In genomic region chr4:63557124-63558059, GRCm38 (mm10) we compare ENCODE assay signal across 9 mouse cellular contexts. TPM values are rescaled to one million over a fixed set of nuclear protein-coding genes. Genes with fewer than 3 reads are reported as not detected.
DNase-seq lines count a peak whose midpoint lies in the region; ATAC-seq and TF ChIP-seq lines count a peak whose summit lies in the region.
"Had no signal": no experiment of that assay in that cellular context is flagged by ENCODE, and none has a peak within 500 bp of the region (broad histone marks: within the 10 kb centered on the region; RNA-seq: fewer than 3 reads in every experiment).

No protein-coding gene starts in this region.

- H3K27ac ChIP-seq in bone marrow macrophage, adult 2 months (ENCODE audit: insufficient read depth, low read depth, low read length), result peak overlapping the region; percentile 96
- H3K27ac ChIP-seq in hindbrain, embryonic 15.5 days (replicated peaks), result no peak overlapping the region
- H3K27ac ChIP-seq in liver, embryonic 12.5 days, result peak overlapping the region; percentile 73; the same call in 1 of the 2 replicates
- no peak overlapping the region for H3K27ac ChIP-seq in stomach, embryonic 14.5 days (ENCODE audit: low read length)

- H3K4me3 ChIP-seq in bone marrow macrophage, adult 2 months (ENCODE audit: insufficient read depth, low read length), result peak overlapping the region; percentile 86
- H3K4me3 ChIP-seq in hindbrain, embryonic 15.5 days, result no peak overlapping the region
- peak overlapping the region; percentile 73 for H3K4me3 ChIP-seq in liver, embryonic 12.5 days
- no peak overlapping the region for H3K4me3 ChIP-seq in stomach, embryonic 14.5 days (ENCODE audit: low read depth, low read length)

- no peak for TF ChIP-seq POLR2A in bone marrow macrophage, adult 2 months (IDR thresholded peaks at IDR 0.05; ENCODE audit: borderline replicate concordance, low read depth, low read length)

- peaks cover 53% of the 10 kb centered on the region for H3K4me1 ChIP-seq in bone marrow macrophage, adult 2 months (ENCODE audit: control insufficient read depth, insufficient read depth, low read length)
- peaks cover 26% of the 10 kb centered on the region for H3K4me1 ChIP-seq in hindbrain, embryonic 15.5 days (replicated peaks)
- peaks cover 63% of the 10 kb centered on the region for H3K4me1 ChIP-seq in liver, embryonic 12.5 days
- H3K4me1 ChIP-seq in stomach, embryonic 14.5 days (ENCODE audit: control insufficient read depth, insufficient read depth, low read length), result peaks cover 37% of the 10 kb centered on the region

- peak overlapping the region; percentile 99; the same call in 1 of the 2 replicates for H3K4me2 ChIP-seq in hindbrain, embryonic 15.5 days
- H3K4me2 ChIP-seq in liver, embryonic 12.5 days, result peak overlapping the region; percentile 83
- peak overlapping the region; percentile 80; the same call in 1 of the 2 replicates for H3K4me2 ChIP-seq in stomach, embryonic 14.5 days (replicated peaks; ENCODE audit: low read depth, low read length)

- peaks cover 14% of the 10 kb centered on the region for H3K36me3 ChIP-seq in hindbrain, embryonic 15.5 days
- peaks cover 18% of the 10 kb centered on the region for H3K36me3 ChIP-seq in liver, embryonic 12.5 days
- peaks cover 2% of the 10 kb centered on the region; the same call in 1 of the 2 replicates for H3K36me3 ChIP-seq in stomach, embryonic 14.5 days (ENCODE audit: control insufficient read depth, insufficient read depth, low read length)

- peak; percentile 24 to 53 for DNase-seq in lung, adult 18-20 months
- DNase-seq in lung, postnatal 14 days, result no peak
- DNase-seq in left cerebral cortex, postnatal 36 days (ENCODE audit: low spot score in 2 of 2), result no peak
- no peak for DNase-seq in right cerebral cortex, postnatal 25 days

- no peaks in the 10 kb centered on the region for H3K9me3 ChIP-seq in hindbrain, embryonic 15.5 days
- no peaks in the 10 kb centered on the region for H3K9me3 ChIP-seq in liver, embryonic 12.5 days (replicated peaks)
- no peaks in the 10 kb centered on the region for H3K9me3 ChIP-seq in stomach, embryonic 14.5 days (ENCODE audit: control insufficient read depth, low read depth, low read length)

- no peak overlapping the region for H3K9ac ChIP-seq in hindbrain, embryonic 15.5 days
- peak overlapping the region; percentile 77; the same call in 1 of the 2 replicates for H3K9ac ChIP-seq in liver, embryonic 12.5 days
- H3K9ac ChIP-seq in stomach, embryonic 14.5 days (replicated peaks; ENCODE audit: low read depth, low read length), result no peak overlapping the region

- TF ChIP-seq CTCF in bone marrow macrophage, adult 2 months (IDR thresholded peaks at IDR 0.05; ENCODE audit: low read depth, low read length), result no peak

- no peak for ATAC-seq in hindbrain, embryonic 15.5 days (ENCODE audit: low FRiP score, low read depth)
- ATAC-seq in liver, embryonic 12.5 days, result no peak
- ATAC-seq in stomach, embryonic 14.5 days (ENCODE audit: insufficient number of reproducible peaks, insufficient read depth, low FRiP score, low read depth), result no peak

- H3K27me3 ChIP-seq in hindbrain, embryonic 15.5 days, result no peaks in the 10 kb centered on the region
- no peaks in the 10 kb centered on the region for H3K27me3 ChIP-seq in liver, embryonic 12.5 days (replicated peaks)
- no peaks in the 10 kb centered on the region for H3K27me3 ChIP-seq in stomach, embryonic 14.5 days (ENCODE audit: control insufficient read depth, insufficient read depth, low read length)

- intact Hi-C loops in left cerebral cortex, postnatal 36 days (cut with DNase I), result loop anchor here (2.0 to 5.0 kb wide), 3 partner anchors 13 to 140 kb away; partner anchors contain the start of gene Atp6v1g1

- WGBS in hindbrain, embryonic 15.5 days, result 26% methylated on average over 16 of the region's 16 CpGs
- WGBS in liver, embryonic 12.5 days (ENCODE audit: insufficient replicate concordance), result 33% methylated on average over 16 of the region's 16 CpGs
- WGBS in stomach, embryonic 14.5 days, result 35% methylated on average over 16 of the region's 16 CpGs

RNA-seq across cellular contexts. Expression of gene Tmem268, which starts 1.2 kb away (rescaled TPM):
- 5.7 and 6.9 TPM in 2 replicates for polyA plus RNA-seq in bone marrow macrophage, adult 2 months (2012; ENCODE audit: insufficient read depth, insufficient read length, missing spikeins)
- polyA plus RNA-seq in hindbrain, embryonic 15.5 days (2015; fragmentation: Nextera tagmentation; extraction: Ambion mirVana), result 3.3 and 4.1 TPM in 2 replicates
- polyA plus RNA-seq in liver, embryonic 12.5 days (2016; fragmentation: Nextera tagmentation; extraction: Ambion mirVana), result 7.5 and 7.8 TPM in 2 replicates
- 4.9 and 7.0 TPM in 2 replicates for polyA plus RNA-seq in stomach, embryonic 14.5 days (2014; fragmentation: Nextera tagmentation; extraction: Ambion mirVana)
- total RNA-seq in left cerebral cortex, postnatal 36 days (2021), result 10 to 100 TPM; 14.0 to 14.6 TPM

RNA-seq across cellular contexts. Expression of gene Atp6v1g1, which starts 12.8 kb away (rescaled TPM):
- 270 and 275 TPM in 2 replicates for polyA plus RNA-seq in bone marrow macrophage, adult 2 months (2012; ENCODE audit: insufficient read depth, insufficient read length, missing spikeins)
- polyA plus RNA-seq in hindbrain, embryonic 15.5 days (2015; fragmentation: Nextera tagmentation; extraction: Ambion mirVana), result 392 and 404 TPM in 2 replicates
- polyA plus RNA-seq in liver, embryonic 12.5 days (2016; fragmentation: Nextera tagmentation; extraction: Ambion mirVana), result 124 and 125 TPM in 2 replicates
- 267 and 268 TPM in 2 replicates for polyA plus RNA-seq in stomach, embryonic 14.5 days (2014; fragmentation: Nextera tagmentation; extraction: Ambion mirVana)
- total RNA-seq in left cerebral cortex, postnatal 36 days (2021), result 100 to 1,000 TPM; 133 to 150 TPM

RNA-seq across cellular contexts. Expression of gene Gm11213, which starts 47.7 kb away (rescaled TPM):
- polyA plus RNA-seq in bone marrow macrophage, adult 2 months (2012; ENCODE audit: insufficient read depth, insufficient read length, missing spikeins), result not detected in 2 replicates
- polyA plus RNA-seq in hindbrain, embryonic 15.5 days (2015; fragmentation: Nextera tagmentation; extraction: Ambion mirVana), result not detected in 2 replicates
- not detected in 2 replicates for polyA plus RNA-seq in liver, embryonic 12.5 days (2016; fragmentation: Nextera tagmentation; extraction: Ambion mirVana)
- not detected in 2 replicates for polyA plus RNA-seq in stomach, embryonic 14.5 days (2014; fragmentation: Nextera tagmentation; extraction: Ambion mirVana)
- not detected for total RNA-seq in left cerebral cortex, postnatal 36 days (2021)
- total RNA-seq: common myeloid progenitor, adult 5-6 weeks had no signal

Comparison
In these comparisons a context has a peak if more than half of its experiments do, and no peak if none do; other contexts are left out.
1. DNase-seq: peak in lung, adult 18-20 months (2 of 2); none in lung, postnatal 14 days (single experiment), left cerebral cortex, postnatal 36 days (0 of 2) and right cerebral cortex, postnatal 25 days (single experiment).
2. H3K27ac ChIP-seq: peak in bone marrow macrophage, adult 2 months (single experiment) and liver, embryonic 12.5 days (single experiment); none in hindbrain, embryonic 15.5 days (single experiment) and stomach, embryonic 14.5 days (single experiment).
3. H3K4me3 ChIP-seq: peak in bone marrow macrophage, adult 2 months (single experiment) and liver, embryonic 12.5 days (single experiment); none in hindbrain, embryonic 15.5 days (single experiment) and stomach, embryonic 14.5 days (single experiment).
4. Peak in every context shown above with its lines, with median percentiles within 50 percentile points of each other: H3K4me2 ChIP-seq.